Mouse (Mus musculus): ENCODE data around the gene Fam57b.

The Fam57b gene

GRCm38 (mm10) chr7:126799050-126799467 lies 1.6 kb downstream of the Fam57b start:
- peak; percentile 99 for DNase-seq (ENCODE audit: low spot score)

GRCm38 (mm10) chr7:126799468-126800268 lies 2.2 kb downstream of the Fam57b start:
- no peak for DNase-seq (ENCODE audit: low spot score)

- DNase-seq (ENCODE audit: low spot score) = no peak
These were observed 3.0 kb downstream of the Fam57b start for GRCm38 (mm10) chr7:126800269-126801056.

- no peak for DNase-seq (ENCODE audit: low spot score)
These were observed 3.6 kb downstream of the Fam57b start for GRCm38 (mm10) chr7:126801057-126801422.

- no peak for DNase-seq (ENCODE audit: low spot score)
These were observed 4.8 kb downstream of the Fam57b start for GRCm38 (mm10) chr7:126802134-126802889.

- DNase-seq (ENCODE audit: low spot score) = no peak
These were observed 5.7 kb downstream of the Fam57b start for GRCm38 (mm10) chr7:126803181-126803580.

GRCm38 (mm10) chr7:126803751-126804150 lies 6.3 kb downstream of the Fam57b start:
- DNase-seq (ENCODE audit: low spot score) = no peak

GRCm38 (mm10) chr7:126806956-126807355 lies 9.5 kb downstream of the Fam57b start:
- peak; percentile 71 for DNase-seq (ENCODE audit: low spot score)

GRCm38 (mm10) chr7:126807405-126807804 lies 9.9 kb downstream of the Fam57b start:
- no peak for DNase-seq (ENCODE audit: low spot score)

GRCm38 (mm10) chr7:126808703-126809455 lies 11.4 kb downstream of the Fam57b start:
- DNase-seq (ENCODE audit: low spot score) = peak; percentile 87

- no peak for DNase-seq (ENCODE audit: low spot score)
These were observed 12.4 kb downstream of the Fam57b start for GRCm38 (mm10) chr7:126809723-126810369.

GRCm38 (mm10) chr7:126815726-126816222 lies 18.3 kb downstream of the Fam57b start:
- no peak for DNase-seq (ENCODE audit: low spot score)

GRCm38 (mm10) chr7:126816494-126816893 lies 19.0 kb downstream of the Fam57b start:
- peak; percentile 47 for DNase-seq (ENCODE audit: low spot score)

GRCm38 (mm10) chr7:126817595-126817994 lies 20.1 kb downstream of the Fam57b start:
- no peak for DNase-seq (ENCODE audit: low spot score)

GRCm38 (mm10) chr7:126818818-126819217 lies 21.4 kb downstream of the Fam57b start:
- no peak for DNase-seq (ENCODE audit: low spot score)

GRCm38 (mm10) chr7:126821835-126822511 lies 24.5 kb downstream of the Fam57b start:
- DNase-seq (ENCODE audit: low spot score) = peak; percentile 82

GRCm38 (mm10) chr7:126822741-126823140 lies 25.3 kb downstream of the Fam57b start:
- peak; percentile 42 for DNase-seq (ENCODE audit: low spot score)

- no peak for DNase-seq (ENCODE audit: low spot score)
These were observed 25.8 kb downstream of the Fam57b start for GRCm38 (mm10) chr7:126823202-126823711.

- no peak for DNase-seq (ENCODE audit: low spot score)
These were observed 26.5 kb downstream of the Fam57b start for GRCm38 (mm10) chr7:126823940-126824339.

- no peak for DNase-seq (ENCODE audit: low spot score)
These were observed 27.9 kb downstream of the Fam57b start for GRCm38 (mm10) chr7:126825403-126825802.
